Mouse (Mus musculus) central nervous system, embryonic 11.5 days (tissue): ENCODE measurements around the gene Ces1f. TPM values are rescaled to one million over a fixed set of nuclear protein-coding genes. Genes with fewer than 3 reads are reported as not detected.

Experiments used
- polyA plus RNA-seq: library from polyadenylated mRNA; depleted of rRNA; stranded (reverse); fragments of >200 nt; gene quantifications from 2 replicates; pipeline ENCODE4 v1.2.3, GENCODE M21; 2012; rRNA removed

The Ces1f gene
- polyA plus RNA-seq, result 0.04 TPM in 1 of 2 replicates, not detected in the other

DNA sequence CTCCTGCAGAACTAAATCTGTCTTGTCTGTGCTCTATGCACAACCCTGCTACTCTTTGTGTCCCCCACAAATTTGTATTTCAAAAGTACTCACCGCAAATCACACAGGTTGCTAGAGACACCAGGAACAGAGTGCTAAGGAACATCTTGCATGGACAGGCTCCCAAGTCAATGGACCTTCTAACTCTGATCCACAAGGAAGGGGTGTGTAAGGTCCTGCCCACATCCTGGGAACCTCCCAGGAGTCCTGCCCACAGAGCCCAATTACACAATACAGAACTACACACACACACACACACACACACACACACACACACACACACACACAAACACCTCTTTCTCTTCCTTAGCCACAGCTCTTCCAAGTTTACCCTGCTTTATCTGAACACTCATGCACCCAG is at the start of gene Ces1f:
Gene Ces1f, minus strand, starts transcription at position 192 of the 400 bp plus-strand sequence.

DNA sequence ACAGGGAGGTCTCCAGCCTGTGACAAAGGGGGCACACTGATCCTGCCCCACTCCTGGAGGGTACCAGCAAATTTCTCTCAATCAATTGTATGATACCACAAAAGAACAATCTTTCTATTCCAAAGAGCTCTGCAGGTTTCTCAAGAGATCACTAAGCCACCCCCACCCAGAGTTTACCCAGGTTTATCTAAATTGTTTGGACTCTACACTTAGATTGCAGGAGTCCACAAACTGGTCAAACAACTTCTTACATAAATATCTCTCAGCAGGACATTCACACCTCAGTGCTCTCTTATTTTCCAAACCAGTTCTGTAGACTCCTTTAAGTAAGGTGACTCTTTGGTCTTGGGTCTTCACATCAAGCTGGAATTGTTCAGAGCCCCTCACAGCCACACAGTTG is 50.1 kb downstream of the Ces1f start, which contains the start of gene Ces1e:
Gene Ces1e, minus strand, starts transcription at position 174 of the 400 bp plus-strand sequence.

Other genes starting within 250 kb of the Ces1f start
- gene Ces1a, start 231.6 kb downstream of the Ces1f start, polyA plus RNA-seq, result not detected in 2 replicates
- not detected in 2 replicates for gene Ces1b, start 199.7 kb downstream of the Ces1f start, polyA plus RNA-seq
- not detected in 2 replicates for gene Ces1c, start 148.5 kb downstream of the Ces1f start, polyA plus RNA-seq
- 0.40 and 0.48 TPM in 2 replicates for gene Ces1d, start 81.9 kb downstream of the Ces1f start, polyA plus RNA-seq
- gene Ces1e, start 50.1 kb downstream of the Ces1f start, polyA plus RNA-seq, result not detected in 2 replicates
- gene Ces1g, start 57.6 kb upstream of the Ces1f start, polyA plus RNA-seq, result 0.07 TPM in 1 of 2 replicates, not detected in the other
- 0.06 TPM in 1 of 2 replicates, not detected in the other for gene Ces1h, start 100.0 kb upstream of the Ces1f start, polyA plus RNA-seq